Mouse (Mus musculus) liver, embryonic 11.5 days (tissue): ENCODE results near the gene Gm17324. TPM values are rescaled to one million over a fixed set of nuclear protein-coding genes. Genes with fewer than 3 reads are reported as not detected.

Experiments
- ATAC-seq: fragments of 200-750 bp; cut with Nextera tagmentation; replicated peaks from 2 replicates; pipeline ENCODE4 v1.8.0; 2017; ENCODE audit warnings: moderate number of reproducible peaks, mild to moderate bottlenecking, moderate TSS enrichment, moderate library complexity; ENCODE audit not compliant: low FRiP score
- DNase-seq: peaks from one replicate; pipeline ENCODE4 v3.0.0-alpha.2; 2017; ENCODE audit warnings: low spot score
- H3K27ac ChIP-seq: fragments of 300-500 bp; sonication (generic); 2 replicates; pipeline ENCODE4 v1.5.1; 2014; ENCODE audit warnings: mild to moderate bottlenecking, low read depth, low read length, control low read depth
- H3K27me3 ChIP-seq: fragments of 300-500 bp; sonication (generic); replicated peaks from 2 replicates; pipeline ENCODE4 v1.6.1; 2014; ENCODE audit warnings: low read length, mixed read lengths; ENCODE audit not compliant: control insufficient read depth, insufficient read depth
- H3K36me3 ChIP-seq: fragments of 300-500 bp; sonication (generic); 2 replicates; pipeline ENCODE4 v1.6.1; 2014; ENCODE audit warnings: mild to moderate bottlenecking, low read length, moderate library complexity, mixed read lengths; ENCODE audit not compliant: control insufficient read depth, insufficient read depth
- H3K4me1 ChIP-seq: fragments of 300-500 bp; sonication (generic); replicated peaks from 2 replicates; pipeline ENCODE4 v1.6.1; 2014; ENCODE audit warnings: low read length, mixed read lengths; ENCODE audit not compliant: control insufficient read depth, insufficient read depth
- H3K4me2 ChIP-seq: fragments of 300-500 bp; sonication (generic); 2 replicates; pipeline ENCODE4 v1.6.1; 2014; ENCODE audit warnings: mild to moderate bottlenecking, control low read depth, moderate library complexity
- H3K4me3 ChIP-seq: fragments of 300-500 bp; sonication (generic); 2 replicates; pipeline ENCODE4 v1.5.1; 2014; ENCODE audit warnings: low read depth, low read length, control low read depth
- H3K9ac ChIP-seq: fragments of 300-500 bp; sonication (generic); 2 replicates; pipeline ENCODE4 v1.6.1; 2014; ENCODE audit warnings: low read depth, low read length, control low read depth
- H3K9me3 ChIP-seq: fragments of 300-500 bp; sonication (generic); 2 replicates; pipeline ENCODE4 v1.6.1; 2016; ENCODE audit warnings: low read length, inconsistent platforms, mixed read lengths; ENCODE audit not compliant: control insufficient read depth
- WGBS: fragments of 180-500 bp; shearing (Covaris S2); extraction: QIAGEN DNeasy Blood & Tissue Kit; methylation state at CpG from one replicate; pipeline ENCODE4 v1.1.7; 2014; 5-methylcytosine and 5-hydroxymethylcytosine counted together
- microRNA-seq: library from miRNA; unstranded; fragments of <30 nt; microRNA quantifications from one replicate; pipeline ENCODE4, GENCODE M21; 2017; ENCODE audit warnings: borderline number of aligned reads
- polyA plus RNA-seq: library from polyadenylated mRNA; unstranded; fragments of >200 nt; fragmentation: Nextera tagmentation; extraction: Ambion mirVana; gene quantifications from 2 replicates; pipeline ENCODE4 v1.2.1, GENCODE M21; 2014

The Gm17324 gene
- polyA plus RNA-seq, 1 experiment from 2014 or later = 0.96 TPM

DNA sequence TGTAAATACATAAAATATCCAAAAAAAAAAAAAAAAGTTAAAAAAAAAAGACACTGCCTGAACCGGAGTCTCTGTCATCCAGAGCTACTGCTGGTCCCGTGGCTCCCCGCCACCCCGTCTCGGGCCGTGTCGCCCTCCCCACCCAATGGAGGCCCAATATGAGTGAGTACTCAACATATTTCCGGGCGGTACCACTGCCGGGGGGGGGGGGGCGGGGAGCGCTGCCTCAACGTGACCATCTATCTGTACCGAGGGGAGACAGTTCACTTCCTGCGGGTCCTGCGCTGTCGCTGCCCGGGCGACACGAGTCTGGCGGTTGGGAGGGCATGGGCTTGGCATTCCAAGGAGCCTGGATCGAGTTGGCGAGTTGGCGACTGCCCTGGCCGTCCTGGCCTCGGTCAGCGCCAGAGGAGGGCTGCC lies 21.2 kb downstream of the Gm17324 start:
- DNase-seq = peak; percentile 48
- Histone ChIP-seq H3K4me3 (peak overlapping the region; percentile 39), H3K9ac (peak overlapping the region; percentile 54), H3K4me2 (peak overlapping the region; percentile 59), H3K9me3 (no peaks in the 10 kb centered on the region), H3K27me3 (no peaks in the 10 kb centered on the region), H3K27ac (no peak overlapping the region), H3K4me1 (peaks cover 5% of the 10 kb centered on the region), H3K36me3 (no peaks in the 10 kb centered on the region)
- ATAC-seq = peak; percentile 75
- WGBS = 14% methylated on average over 27 of the region's 27 CpGs

DNA sequence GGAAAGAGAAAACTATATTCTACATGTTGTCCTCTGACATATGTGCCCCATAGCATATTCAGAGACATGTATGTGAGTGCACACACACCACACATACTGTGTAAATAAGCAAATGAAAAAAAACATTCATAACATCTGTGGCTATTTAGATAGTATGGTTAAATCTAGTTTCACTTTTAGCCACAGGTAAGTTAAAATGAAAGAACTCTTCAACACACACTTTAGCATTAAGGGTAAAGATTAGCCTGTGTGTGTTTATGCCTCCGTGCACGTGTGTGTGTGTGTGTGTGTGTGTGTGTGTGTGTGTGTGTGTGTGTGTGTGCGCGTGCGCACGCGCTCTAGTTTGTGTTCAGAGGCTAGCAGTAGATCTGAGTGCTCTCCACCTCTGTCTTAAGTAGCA lies 47.0 kb downstream of the Gm17324 start:
- no peak overlapping the region for H3K4me2 ChIP-seq
- H3K4me3 ChIP-seq = no peak overlapping the region
- no peaks in the 10 kb centered on the region for H3K9me3 ChIP-seq
- H3K27ac ChIP-seq = no peak overlapping the region
- DNase-seq (no peak), ATAC-seq (no peak)
- no peak overlapping the region for H3K9ac ChIP-seq
- no peaks in the 10 kb centered on the region for H3K36me3 ChIP-seq
- peaks cover 19% of the 10 kb centered on the region for H3K27me3 ChIP-seq
- H3K4me1 ChIP-seq = no peaks in the 10 kb centered on the region
- 87% methylated on average over 7 of the region's 7 CpGs for WGBS

- 79% methylated on average over 5 of the region's 5 CpGs for WGBS
- no peaks in the 10 kb centered on the region for H3K36me3 ChIP-seq
- no peak for DNase-seq
- no peaks in the 10 kb centered on the region for H3K9me3 ChIP-seq
- H3K4me3 ChIP-seq = no peak overlapping the region
- peaks cover 29% of the 10 kb centered on the region for H3K27me3 ChIP-seq
- no peak for ATAC-seq
- H3K4me1 ChIP-seq = peaks cover 5% of the 10 kb centered on the region; the same call in 1 of the 2 replicates
- no peak overlapping the region for H3K4me2 ChIP-seq
- H3K9ac ChIP-seq = no peak overlapping the region
- no peak overlapping the region for H3K27ac ChIP-seq
Observed at GRCm38 (mm10) chr9:78400570-78400969, 48.0 kb downstream of the Gm17324 start.

Small RNAs within 50 kb of the gene (microRNA-seq; reads per million reads assigned to microRNA genes)
- gene Gm26377 = not detected

Other genes starting within 250 kb of the Gm17324 start
- gene Gsta1, start 218.1 kb downstream of the Gm17324 start, polyA plus RNA-seq = not detected in 2 replicates
- not detected in 2 replicates for gene Gm3776, start 191.7 kb downstream of the Gm17324 start, polyA plus RNA-seq
- not detected in 2 replicates for gene Gm10639, start 158.9 kb downstream of the Gm17324 start, polyA plus RNA-seq
- not detected in 2 replicates for gene Omt2a, start 134.0 kb downstream of the Gm17324 start, polyA plus RNA-seq
- not detected in 2 replicates for gene Omt2b, start 121.2 kb downstream of the Gm17324 start, polyA plus RNA-seq
- not detected in 2 replicates for gene Gsta2, start 93.0 kb downstream of the Gm17324 start, polyA plus RNA-seq
- gene Dppa5a, start 80.6 kb downstream of the Gm17324 start, polyA plus RNA-seq = 0.64 TPM in 1 of 2 replicates, not detected in the other
- gene Ooep, start 70.1 kb downstream of the Gm17324 start, polyA plus RNA-seq = 0.12 and 0.16 TPM in 2 replicates
- gene Ddx43, start 53.0 kb downstream of the Gm17324 start, polyA plus RNA-seq = 0.19 and 0.21 TPM in 2 replicates
- 0.85 and 1.3 TPM in 2 replicates for gene Cgas, start 5.5 kb downstream of the Gm17324 start, polyA plus RNA-seq
- 43.0 and 44.4 TPM in 2 replicates for gene Mto1, start 578 bp downstream of the Gm17324 start, polyA plus RNA-seq
- 4,536 and 4,551 TPM in 2 replicates for gene Eef1a1, start 40.4 kb upstream of the Gm17324 start, polyA plus RNA-seq
- 7.9 and 8.5 TPM in 2 replicates for gene Slc17a5, start 139.3 kb upstream of the Gm17324 start, polyA plus RNA-seq
- 0.82 and 1.2 TPM in 2 replicates for gene Cd109, start 166.8 kb upstream of the Gm17324 start, polyA plus RNA-seq